Mouse (Mus musculus): Measurements from ENCODE around the gene Klrb1. TPM values are rescaled to one million over a fixed set of nuclear protein-coding genes. Genes with fewer than 3 reads are reported as not detected.
A peak's percentile ranks its signal among the peaks of the same experiment; 100 is the strongest.
"Not testable (repeated sequence)": the region's sequence is repeated elsewhere in the genome, so short reads cannot be mapped to it uniquely, and the experiment has no call there.

Gene Klrb1
- polyA plus RNA-seq, 1 experiment from 2014 or later = not detected

- 38% methylated on average over 8 of the region's 8 CpGs for WGBS
- peak; percentile 92 for ATAC-seq (ENCODE audit: insufficient number of reproducible peaks, low FRiP score, low TSS enrichment, low read depth)
- not testable (repeated sequence) for H3K4me2 ChIP-seq (ENCODE audit: low read depth, severe bottlenecking)
These were observed 30.9 kb upstream of the Klrb1 start for GRCm38 (mm10) chr6:128753610-128754224.

GRCm38 (mm10) chr6:128747006-128747405, 24.1 kb upstream of the Klrb1 start:
- WGBS = 79% methylated on average over 6 of the region's 6 CpGs
- H3K27me3 ChIP-seq (ENCODE audit: control insufficient read depth, insufficient read depth, low read length); ATAC-seq (ENCODE audit: insufficient number of reproducible peaks, low FRiP score, low TSS enrichment, low read depth): not testable (repeated sequence)

More at GRCm38 (mm10) chr6:128753610-128754224, 30.9 kb upstream of the Klrb1 start:
- H3K27ac ChIP-seq (replicated peaks; ENCODE audit: low read depth, low read length); H3K4me3 ChIP-seq (ENCODE audit: low read depth, low read length); H3K9ac ChIP-seq (ENCODE audit: low read length); H3K9me3 ChIP-seq (ENCODE audit: control insufficient read depth, low read length); H3K4me1 ChIP-seq (ENCODE audit: control insufficient read depth, insufficient read depth, low read length); H3K27me3 ChIP-seq (ENCODE audit: control insufficient read depth, insufficient read depth, low read length); H3K36me3 ChIP-seq (ENCODE audit: control insufficient read depth, insufficient read depth, low read length): not testable (repeated sequence)
- peak; percentile 79 for DNase-seq (ENCODE audit: low spot score)

GRCm38 (mm10) chr6:128737445-128737844, 14.6 kb upstream of the Klrb1 start:
- no peak overlapping the region for H3K4me2 ChIP-seq (ENCODE audit: low read depth, severe bottlenecking)
- no peak overlapping the region for H3K27ac ChIP-seq (replicated peaks; ENCODE audit: low read depth, low read length)
- DNase-seq (ENCODE audit: low spot score) = no peak
- WGBS = 85% methylated on average over 7 of the region's 7 CpGs
- H3K9ac ChIP-seq (ENCODE audit: low read length) = no peak overlapping the region
- H3K36me3 ChIP-seq (ENCODE audit: control insufficient read depth, insufficient read depth, low read length) = no peaks in the 10 kb centered on the region
- no peaks in the 10 kb centered on the region for H3K9me3 ChIP-seq (ENCODE audit: control insufficient read depth, low read length)
- no peaks in the 10 kb centered on the region for H3K4me1 ChIP-seq (ENCODE audit: control insufficient read depth, insufficient read depth, low read length)
- no peak for ATAC-seq (ENCODE audit: insufficient number of reproducible peaks, low FRiP score, low TSS enrichment, low read depth)
- no peaks in the 10 kb centered on the region for H3K27me3 ChIP-seq (ENCODE audit: control insufficient read depth, insufficient read depth, low read length)
- H3K4me3 ChIP-seq (ENCODE audit: low read depth, low read length) = no peak overlapping the region

More at GRCm38 (mm10) chr6:128747006-128747405, 24.1 kb upstream of the Klrb1 start:
- H3K9ac ChIP-seq (ENCODE audit: low read length); H3K4me2 ChIP-seq (ENCODE audit: low read depth, severe bottlenecking); H3K9me3 ChIP-seq (ENCODE audit: control insufficient read depth, low read length); DNase-seq (ENCODE audit: low spot score); H3K4me3 ChIP-seq (ENCODE audit: low read depth, low read length); H3K27ac ChIP-seq (replicated peaks; ENCODE audit: low read depth, low read length); H3K36me3 ChIP-seq (ENCODE audit: control insufficient read depth, insufficient read depth, low read length); H3K4me1 ChIP-seq (ENCODE audit: control insufficient read depth, insufficient read depth, low read length): not testable (repeated sequence)

- 0 out of 2 replicates have a peak, but pooled peaks have one; percentile 7 for ATAC-seq (ENCODE audit: insufficient number of reproducible peaks, low FRiP score, low TSS enrichment, low read depth)
- Histone ChIP-seq H3K4me3 (ENCODE audit: low read depth, low read length) (no peak overlapping the region), H3K4me1 (ENCODE audit: control insufficient read depth, insufficient read depth, low read length) (no peaks in the 10 kb centered on the region), H3K9me3 (ENCODE audit: control insufficient read depth, low read length) (no peaks in the 10 kb centered on the region), H3K27me3 (ENCODE audit: control insufficient read depth, insufficient read depth, low read length) (no peaks in the 10 kb centered on the region), H3K27ac (replicated peaks; ENCODE audit: low read depth, low read length) (no peak overlapping the region), H3K36me3 (ENCODE audit: control insufficient read depth, insufficient read depth, low read length) (no peaks in the 10 kb centered on the region), H3K4me2 (ENCODE audit: low read depth, severe bottlenecking) (no peak overlapping the region), H3K9ac (ENCODE audit: low read length) (no peak overlapping the region)
- no peak for DNase-seq (ENCODE audit: low spot score)
These were observed 13.2 kb upstream of the Klrb1 start for GRCm38 (mm10) chr6:128736100-128736499.

- DNase-seq (ENCODE audit: low spot score) (no peak), ATAC-seq (ENCODE audit: insufficient number of reproducible peaks, low FRiP score, low TSS enrichment, low read depth) (no peak; the same call in 1 of the 2 replicates)
These were observed 12.0 kb upstream of the Klrb1 start for GRCm38 (mm10) chr6:128734896-128735295.

GRCm38 (mm10) chr6:128733908-128734679, 11.2 kb upstream of the Klrb1 start:
- DNase-seq (ENCODE audit: low spot score) (no peak), ATAC-seq (ENCODE audit: insufficient number of reproducible peaks, low FRiP score, low TSS enrichment, low read depth) (no peak)
- 70% methylated on average over 5 of the region's 5 CpGs for WGBS
- Histone ChIP-seq H3K9ac (ENCODE audit: low read length) (no peak overlapping the region), H3K27me3 (ENCODE audit: control insufficient read depth, insufficient read depth, low read length) (no peaks in the 10 kb centered on the region), H3K4me3 (ENCODE audit: low read depth, low read length) (no peak overlapping the region), H3K4me1 (ENCODE audit: control insufficient read depth, insufficient read depth, low read length) (no peaks in the 10 kb centered on the region), H3K4me2 (ENCODE audit: low read depth, severe bottlenecking) (no peak overlapping the region), H3K9me3 (ENCODE audit: control insufficient read depth, low read length) (no peaks in the 10 kb centered on the region), H3K27ac (replicated peaks; ENCODE audit: low read depth, low read length) (no peak overlapping the region), H3K36me3 (ENCODE audit: control insufficient read depth, insufficient read depth, low read length) (no peaks in the 10 kb centered on the region)

More at GRCm38 (mm10) chr6:128734896-128735295, 12.0 kb upstream of the Klrb1 start:
- no peak overlapping the region for H3K4me2 ChIP-seq (ENCODE audit: low read depth, severe bottlenecking)
- no peaks in the 10 kb centered on the region for H3K36me3 ChIP-seq (ENCODE audit: control insufficient read depth, insufficient read depth, low read length)
- H3K4me3 ChIP-seq (ENCODE audit: low read depth, low read length) = no peak overlapping the region
- no peak overlapping the region for H3K9ac ChIP-seq (ENCODE audit: low read length)
- H3K27me3 ChIP-seq (ENCODE audit: control insufficient read depth, insufficient read depth, low read length) = no peaks in the 10 kb centered on the region
- no peaks in the 10 kb centered on the region for H3K4me1 ChIP-seq (ENCODE audit: control insufficient read depth, insufficient read depth, low read length)
- no peaks in the 10 kb centered on the region for H3K9me3 ChIP-seq (ENCODE audit: control insufficient read depth, low read length)
- H3K27ac ChIP-seq (replicated peaks; ENCODE audit: low read depth, low read length) = no peak overlapping the region

GRCm38 (mm10) chr6:128732032-128732431, 9.2 kb upstream of the Klrb1 start:
- H3K27ac ChIP-seq (replicated peaks; ENCODE audit: low read depth, low read length) = no peak overlapping the region
- no peak overlapping the region for H3K4me3 ChIP-seq (ENCODE audit: low read depth, low read length)
- ATAC-seq (ENCODE audit: insufficient number of reproducible peaks, low FRiP score, low TSS enrichment, low read depth) (no peak), DNase-seq (ENCODE audit: low spot score) (no peak)
- H3K9me3 ChIP-seq (ENCODE audit: control insufficient read depth, low read length) = no peaks in the 10 kb centered on the region
- H3K36me3 ChIP-seq (ENCODE audit: control insufficient read depth, insufficient read depth, low read length) = no peaks in the 10 kb centered on the region
- H3K9ac ChIP-seq (ENCODE audit: low read length) = no peak overlapping the region
- H3K27me3 ChIP-seq (ENCODE audit: control insufficient read depth, insufficient read depth, low read length) = no peaks in the 10 kb centered on the region
- no peak overlapping the region for H3K4me2 ChIP-seq (ENCODE audit: low read depth, severe bottlenecking)
- no peaks in the 10 kb centered on the region for H3K4me1 ChIP-seq (ENCODE audit: control insufficient read depth, insufficient read depth, low read length)
- WGBS = 83% methylated on average over 3 of the region's 3 CpGs

- Histone ChIP-seq H3K27me3 (ENCODE audit: control insufficient read depth, insufficient read depth, low read length) (no peaks in the 10 kb centered on the region), H3K36me3 (ENCODE audit: control insufficient read depth, insufficient read depth, low read length) (no peaks in the 10 kb centered on the region), H3K4me3 (ENCODE audit: low read depth, low read length) (no peak overlapping the region), H3K4me1 (ENCODE audit: control insufficient read depth, insufficient read depth, low read length) (no peaks in the 10 kb centered on the region), H3K9me3 (ENCODE audit: control insufficient read depth, low read length) (no peaks in the 10 kb centered on the region), H3K9ac (ENCODE audit: low read length) (no peak overlapping the region), H3K4me2 (ENCODE audit: low read depth, severe bottlenecking) (no peak overlapping the region), H3K27ac (replicated peaks; ENCODE audit: low read depth, low read length) (no peak overlapping the region)
- ATAC-seq (ENCODE audit: insufficient number of reproducible peaks, low FRiP score, low TSS enrichment, low read depth) (no peak), DNase-seq (ENCODE audit: low spot score) (no peak)
- WGBS = 92% methylated on average over 3 of the region's 3 CpGs
These were observed 21.2 kb downstream of the Klrb1 start for GRCm38 (mm10) chr6:128701691-128702090.

Measured in limb, embryonic 11.5 days (tissue).